Mouse (Mus musculus) heart, postnatal 0 days (tissue): ENCODE measurements around the gene Ift122. TPM values are rescaled to one million over a fixed set of nuclear protein-coding genes. Genes with fewer than 3 reads are reported as not detected.
A peak's percentile ranks its signal among the peaks of the same experiment; 100 is the strongest.

Experiments used
- ATAC-seq: fragments of 200-750 bp; cut with Nextera tagmentation; 2 replicates; pipeline ENCODE4 v1.8.0; 2017; ENCODE audit warnings: low read depth, moderate number of reproducible peaks, moderate library complexity; ENCODE audit not compliant: insufficient read depth
- DNase-seq: peaks from one replicate; pipeline ENCODE4 v3.0.0-alpha.2; 2016; ENCODE audit warnings: low spot score
- H3K27ac ChIP-seq: fragments of 300-500 bp; sonication (generic); 2 replicates; pipeline ENCODE4 v1.5.1; 2014; ENCODE audit warnings: low read depth, mild to moderate bottlenecking
- H3K27me3 ChIP-seq: fragments of 300-500 bp; sonication (generic); 2 replicates; pipeline ENCODE4 v1.6.1; 2014; ENCODE audit warnings: low read length, mixed read lengths; ENCODE audit not compliant: control insufficient read depth, insufficient read depth
- H3K36me3 ChIP-seq: fragments of 300-500 bp; sonication (generic); replicated peaks from 2 replicates; pipeline ENCODE4 v1.6.1; 2014; ENCODE audit warnings: low read length, mixed read lengths; ENCODE audit not compliant: control insufficient read depth, insufficient read depth
- H3K4me1 ChIP-seq: fragments of 300-500 bp; sonication (generic); 2 replicates; pipeline ENCODE4 v1.6.1; 2014; ENCODE audit warnings: antibody characterized with exemption; ENCODE audit not compliant: control insufficient read depth, insufficient read depth
- H3K4me2 ChIP-seq: fragments of 300-500 bp; sonication (generic); 2 replicates; pipeline ENCODE4 v1.6.1; 2014; ENCODE audit warnings: low read depth, mild to moderate bottlenecking, low read length, moderate library complexity
- H3K4me3 ChIP-seq: fragments of 300-500 bp; sonication (generic); 2 replicates; pipeline ENCODE4 v1.5.1; 2014; ENCODE audit warnings: low read depth, low read length
- H3K9ac ChIP-seq: fragments of 300-500 bp; sonication (generic); replicated peaks from 2 replicates; pipeline ENCODE4 v1.6.1; 2014; ENCODE audit warnings: low read depth, low read length, mixed read lengths
- H3K9me3 ChIP-seq: fragments of 300-500 bp; sonication (generic); replicated peaks from 2 replicates; pipeline ENCODE4 v1.6.1; 2016; ENCODE audit warnings: low read length; ENCODE audit not compliant: control insufficient read depth
- CTCF ChIP-seq: IDR thresholded peaks from 2 replicates; pipeline ENCODE4 v1.5.1; 2016; ENCODE audit warnings: antibody characterized with exemption, control low read depth, low read depth
- EP300 ChIP-seq: IDR thresholded peaks from 2 replicates; pipeline ENCODE4 v1.6.1; 2016; ENCODE audit warnings: antibody characterized with exemption, low read depth
- WGBS: fragments of 180-500 bp; shearing (Covaris S2); extraction: QIAGEN DNeasy Blood & Tissue Kit; methylation state at CpG from one replicate; pipeline ENCODE4 v1.1.7; 2014; 5-methylcytosine and 5-hydroxymethylcytosine counted together
- polyA plus RNA-seq: library from polyadenylated mRNA; unstranded; fragments of >200 nt; fragmentation: Nextera tagmentation; extraction: Ambion mirVana; gene quantifications from 2 replicates; pipeline ENCODE4 v1.2.1, GENCODE M21; 2015
- total RNA-seq: library from RNA; depleted of rRNA; stranded (reverse); fragments of >200 nt; gene quantifications from 2 replicates; pipeline ENCODE4 v1.2.3, GENCODE M21; 2014; ENCODE audit warnings: low replicate concordance

The Ift122 gene
- total and polyA plus RNA-seq, 2 experiments from 2014 or later: 13.5 to 25.8 TPM

GRCm38 (mm10) chr6:115888296-115888695, 35.0 kb downstream of the Ift122 start:
- Histone ChIP-seq H3K4me3 (no peak overlapping the region), H3K36me3 (peaks cover 27% of the 10 kb centered on the region), H3K27me3 (no peaks in the 10 kb centered on the region), H3K27ac (no peak overlapping the region), H3K4me1 (peaks cover 7% of the 10 kb centered on the region; the same call in 1 of the 2 replicates), H3K4me2 (no peak overlapping the region), H3K9me3 (no peaks in the 10 kb centered on the region; the same call in 1 of the 2 replicates), H3K9ac (no peak overlapping the region)
- no peak for TF ChIP-seq EP300
- TF ChIP-seq CTCF: peak; percentile 42
- WGBS: 100% methylated on average over 3 of the region's 3 CpGs
- DNase-seq: no peak
- ATAC-seq: no peak

- no peak for ATAC-seq
- H3K9me3 ChIP-seq: no peaks in the 10 kb centered on the region; the same call in 1 of the 2 replicates
- no peak for DNase-seq
- no peak overlapping the region for H3K4me3 ChIP-seq
- TF ChIP-seq CTCF (no peak), EP300 (no peak)
- WGBS: 59% methylated on average over 8 of the region's 8 CpGs
- no peak overlapping the region for H3K4me2 ChIP-seq
- peaks cover 40% of the 10 kb centered on the region for H3K36me3 ChIP-seq
- no peak overlapping the region for H3K9ac ChIP-seq
- H3K27ac ChIP-seq: 0 out of 2 replicates have a peak overlapping the region, but pooled peaks have one; percentile 30
- H3K4me1 ChIP-seq: peaks cover 7% of the 10 kb centered on the region; the same call in 1 of the 2 replicates
- no peaks in the 10 kb centered on the region for H3K27me3 ChIP-seq
Observed at GRCm38 (mm10) chr6:115890601-115891000, 37.3 kb downstream of the Ift122 start.

GRCm38 (mm10) chr6:115891061-115891460, 37.8 kb downstream of the Ift122 start:
- Histone ChIP-seq H3K4me2 (no peak overlapping the region), H3K4me1 (peaks cover 7% of the 10 kb centered on the region; the same call in 1 of the 2 replicates), H3K9ac (no peak overlapping the region), H3K27me3 (no peaks in the 10 kb centered on the region), H3K36me3 (peaks cover 43% of the 10 kb centered on the region), H3K27ac (no peak overlapping the region), H3K4me3 (no peak overlapping the region), H3K9me3 (no peaks in the 10 kb centered on the region; the same call in 1 of the 2 replicates)
- no peak for TF ChIP-seq CTCF
- no peak for TF ChIP-seq EP300
- no peak for DNase-seq
- 61% methylated on average over 6 of the region's 6 CpGs for WGBS
- ATAC-seq: 0 out of 2 replicates have a peak, but pooled peaks have one; percentile 14

GRCm38 (mm10) chr6:115891497-115892061, 38.3 kb downstream of the Ift122 start:
- no peak overlapping the region for H3K9ac ChIP-seq
- H3K9me3 ChIP-seq: no peaks in the 10 kb centered on the region; the same call in 1 of the 2 replicates
- no peak overlapping the region for H3K4me2 ChIP-seq
- DNase-seq (no peak), ATAC-seq (0 out of 2 replicates have a peak, but pooled peaks have one; percentile 34)
- no peaks in the 10 kb centered on the region for H3K27me3 ChIP-seq
- H3K4me1 ChIP-seq: peaks cover 7% of the 10 kb centered on the region; the same call in 1 of the 2 replicates
- peaks cover 45% of the 10 kb centered on the region for H3K36me3 ChIP-seq
- no peak for TF ChIP-seq CTCF
- no peak for TF ChIP-seq EP300
- WGBS: 53% methylated on average over 8 of the region's 8 CpGs
- H3K27ac ChIP-seq: no peak overlapping the region
- no peak overlapping the region for H3K4me3 ChIP-seq

- peaks cover 37% of the 10 kb centered on the region for H3K36me3 ChIP-seq
- 57% methylated on average over 3 of the region's 3 CpGs for WGBS
- H3K27me3 ChIP-seq: no peaks in the 10 kb centered on the region
- H3K9me3 ChIP-seq: no peaks in the 10 kb centered on the region; the same call in 1 of the 2 replicates
- TF ChIP-seq EP300 (no peak), CTCF (no peak)
- no peak for DNase-seq
- H3K9ac ChIP-seq: no peak overlapping the region
- H3K4me3 ChIP-seq: no peak overlapping the region
- ATAC-seq: no peak
- H3K4me2 ChIP-seq: no peak overlapping the region
- H3K27ac ChIP-seq: no peak overlapping the region
- H3K4me1 ChIP-seq: peaks cover 7% of the 10 kb centered on the region; the same call in 1 of the 2 replicates
Observed at GRCm38 (mm10) chr6:115892363-115892762, 39.1 kb downstream of the Ift122 start.
